Mouse (Mus musculus): Measurements from ENCODE around the gene Gatad2b. TPM values are rescaled to one million over a fixed set of nuclear protein-coding genes. Genes with fewer than 3 reads are reported as not detected.
"Not testable (repeated sequence)": the region's sequence is repeated elsewhere in the genome, so short reads cannot be mapped to it uniquely, and the experiment has no call there.

The Gatad2b gene
- total RNA-seq, 2 experiments from 2014 or later = 90.7 to 105 TPM

GRCm38 (mm10) chr3:90294651-90295050, 1.7 kb downstream of the Gatad2b start:
- DNase-seq (ENCODE audit: low spot score in 2 of 2) = no peak

GRCm38 (mm10) chr3:90305801-90306200, 12.8 kb downstream of the Gatad2b start:
- DNase-seq (ENCODE audit: low spot score in 2 of 2) = no peak

- no peak for DNase-seq (ENCODE audit: low spot score in 2 of 2)
These were observed 16.6 kb downstream of the Gatad2b start for GRCm38 (mm10) chr3:90309589-90309988.

GRCm38 (mm10) chr3:90313367-90313766, 20.4 kb downstream of the Gatad2b start:
- no peak for DNase-seq (ENCODE audit: low spot score in 2 of 2)

- no peak for DNase-seq (ENCODE audit: low spot score in 2 of 2)
These were observed 21.3 kb downstream of the Gatad2b start for GRCm38 (mm10) chr3:90314241-90314640.

GRCm38 (mm10) chr3:90322289-90322688, 29.3 kb downstream of the Gatad2b start:
- no peak for DNase-seq (ENCODE audit: low spot score in 2 of 2)

GRCm38 (mm10) chr3:90323119-90323518, 30.1 kb downstream of the Gatad2b start:
- DNase-seq (ENCODE audit: low spot score in 2 of 2) = peak; percentile 16 to 49

- no peak for DNase-seq (ENCODE audit: low spot score in 2 of 2)
These were observed 39.5 kb downstream of the Gatad2b start for GRCm38 (mm10) chr3:90332485-90332884.

- DNase-seq (ENCODE audit: low spot score in 2 of 2) = no peak
These were observed 42.5 kb downstream of the Gatad2b start for GRCm38 (mm10) chr3:90335517-90335916.

GRCm38 (mm10) chr3:90338190-90338589, 45.2 kb downstream of the Gatad2b start:
- DNase-seq (ENCODE audit: low spot score in 2 of 2) = no peak

GRCm38 (mm10) chr3:90340177-90340576, 47.2 kb downstream of the Gatad2b start:
- DNase-seq (ENCODE audit: low spot score in 2 of 2) = no peak

GRCm38 (mm10) chr3:90342853-90343252, 49.9 kb downstream of the Gatad2b start:
- DNase-seq (ENCODE audit: low spot score in 2 of 2) = not testable (repeated sequence)

- DNase-seq (ENCODE audit: low spot score in 2 of 2) = no peak
These were observed 54.9 kb downstream of the Gatad2b start for GRCm38 (mm10) chr3:90347847-90348246.

- no peak for DNase-seq (ENCODE audit: low spot score in 2 of 2)
These were observed 65.0 kb downstream of the Gatad2b start for GRCm38 (mm10) chr3:90357959-90358358.

- no peak for DNase-seq (ENCODE audit: low spot score in 2 of 2)
These were observed 66.3 kb downstream of the Gatad2b start for GRCm38 (mm10) chr3:90359230-90359629.

- DNase-seq (ENCODE audit: low spot score in 2 of 2) = no peak
These were observed 68.5 kb downstream of the Gatad2b start for GRCm38 (mm10) chr3:90361476-90361875.

- no peak for DNase-seq (ENCODE audit: low spot score in 2 of 2)
These were observed 69.4 kb downstream of the Gatad2b start for GRCm38 (mm10) chr3:90362346-90362745.

GRCm38 (mm10) chr3:90367001-90367632, 74.1 kb downstream of the Gatad2b start:
- no peak for DNase-seq (ENCODE audit: low spot score in 2 of 2)

GRCm38 (mm10) chr3:90369041-90369440, 76.1 kb downstream of the Gatad2b start:
- no peak for DNase-seq (ENCODE audit: low spot score in 2 of 2)

GRCm38 (mm10) chr3:90371857-90372256, 78.9 kb downstream of the Gatad2b start:
- no peak for DNase-seq (ENCODE audit: low spot score in 2 of 2)

GRCm38 (mm10) chr3:90372817-90373216, 79.8 kb downstream of the Gatad2b start:
- no peak for DNase-seq (ENCODE audit: low spot score in 2 of 2)

GRCm38 (mm10) chr3:90373432-90374028, 80.6 kb downstream of the Gatad2b start:
- DNase-seq (ENCODE audit: low spot score in 2 of 2) = peak in 1 of 2 experiments; percentile 61

- DNase-seq (ENCODE audit: low spot score in 2 of 2) = no peak
These were observed 81.4 kb downstream of the Gatad2b start for GRCm38 (mm10) chr3:90374368-90374767.

Measured in adrenal gland, postnatal 4 days (tissue).